Mouse (Mus musculus) ES-E14 (cell line): Measurements from ENCODE around the gene Rdh8. TPM values are rescaled to one million over a fixed set of nuclear protein-coding genes. Genes with fewer than 3 reads are reported as not detected.

Source experiments
- DNase-seq: peaks from one replicate; pipeline ENCODE4 v3.0.0-alpha.2; 2013; ENCODE audit warnings: low read depth, low spot score
- H3K27ac ChIP-seq: 2 replicates; pipeline ENCODE4 v1.5.1; 2012; ENCODE audit warnings: low read depth, mild to moderate bottlenecking, low read length, moderate library complexity, mixed read lengths; ENCODE audit not compliant: poor library complexity, insufficient read depth, severe bottlenecking
- H3K36me3 ChIP-seq: 2 replicates; pipeline ENCODE4 v1.6.1; 2012; ENCODE audit warnings: mild to moderate bottlenecking, low read length, moderate library complexity, mixed read lengths; ENCODE audit not compliant: control insufficient read depth, poor library complexity, insufficient read depth, severe bottlenecking
- H3K4me1 ChIP-seq, 2 experiments: fragments of 150-350 bp in 1 of 2; sonication (generic) in 1 of 2; 2 replicates each; pipeline ENCODE4 v1.6.1; 2012; ENCODE audit warnings: low read length in 2 of 2, mild to moderate bottlenecking in 1 of 2, mixed read lengths in 1 of 2; ENCODE audit not compliant: control insufficient read depth in 2 of 2, insufficient read depth in 2 of 2, poor library complexity in 1 of 2
- H3K4me3 ChIP-seq, 2 experiments: fragments of 150-350 bp in 1 of 2; sonication (generic) in 1 of 2; 2 replicates each; pipeline ENCODE4 v1.5.1; 2012; ENCODE audit warnings: low read length in 2 of 2, low read depth in 1 of 2, mild to moderate bottlenecking in 1 of 2, mixed read lengths in 1 of 2; ENCODE audit not compliant: insufficient read depth in 1 of 2, poor library complexity in 1 of 2, severe bottlenecking in 1 of 2
- H3K9ac ChIP-seq: 2 replicates; pipeline ENCODE4 v1.6.1; 2012; ENCODE audit warnings: low read depth, mild to moderate bottlenecking, low read length, mixed read lengths; ENCODE audit not compliant: poor library complexity, insufficient read depth, severe bottlenecking
- H3K9me3 ChIP-seq: fragments of 150-350 bp; sonication (generic); 2 replicates; pipeline ENCODE4 v1.6.1; 2012; ENCODE audit warnings: low read depth, mild to moderate bottlenecking, low read length; ENCODE audit not compliant: control insufficient read depth, insufficient read depth
- CHD2 ChIP-seq: IDR thresholded peaks from 2 replicates; pipeline ENCODE4 v1.6.1; 2014; ENCODE audit warnings: mild to moderate bottlenecking, low read depth, low read length, inconsistent platforms
- HCFC1 ChIP-seq: IDR thresholded peaks from 2 replicates; pipeline ENCODE4 v1.6.1; 2012; ENCODE audit warnings: low read length, inconsistent platforms, borderline replicate concordance; ENCODE audit not compliant: insufficient read depth
- MAFK ChIP-seq: IDR thresholded peaks from 2 replicates; pipeline ENCODE4 v1.6.1; 2014; ENCODE audit warnings: mild to moderate bottlenecking, low read depth, low read length, inconsistent platforms; ENCODE audit not compliant: insufficient read depth
- ZC3H11A ChIP-seq: IDR thresholded peaks from 2 replicates; pipeline ENCODE4 v1.6.1; 2012; ENCODE audit warnings: low read depth, mild to moderate bottlenecking, inconsistent platforms, low read length, borderline replicate concordance
- ZNF384 ChIP-seq: IDR thresholded peaks from 2 replicates; pipeline ENCODE4 v1.6.1; 2012; ENCODE audit warnings: low read depth, low read length, inconsistent platforms
- in situ Hi-C, 2 experiments: fragments of 600-800 bp; cut with MboI; formaldehyde crosslinking; loops; one replicate each; pipeline ENCODE4 v1.15.1; 2025; ENCODE audit warnings: low sequenced_read_pairs in 2 of 2, inconsistent platforms in 1 of 2; ENCODE audit not compliant: unreplicated experiment in 2 of 2
- total RNA-seq: library from RNA; depleted of rRNA; stranded (reverse); fragments of 300-350 nt; gene quantifications from 2 replicates; pipeline ENCODE4 v1.2.3, GENCODE M21; 2012

Rdh8 gene
- total RNA-seq, 1 experiment = not detected

GRCm38 (mm10) chr9:20866879-20867278 lies 48.6 kb downstream of the Rdh8 start:
- Histone ChIP-seq H3K4me3 (no peak overlapping the region), H3K9me3 (no peaks in the 10 kb centered on the region), H3K27ac (no peak overlapping the region), H3K4me1 (peaks cover 0 to 2% of the 10 kb centered on the region in 2 experiments; a peak in 2 of 4 replicates), H3K36me3 (peaks cover 10% of the 10 kb centered on the region), H3K9ac (no peak overlapping the region)
- TF ChIP-seq HCFC1 = no peak
- no peak for TF ChIP-seq MAFK
- no peak for TF ChIP-seq ZNF384
- TF ChIP-seq ZC3H11A = no peak
- no peak for TF ChIP-seq CHD2
- in situ Hi-C loops = no loop called here
- DNase-seq = no peak

- in situ Hi-C loops = no loop called here
- DNase-seq = no peak
- TF ChIP-seq CHD2 = no peak
- TF ChIP-seq ZC3H11A = no peak
- no peak for TF ChIP-seq HCFC1
- TF ChIP-seq MAFK = peak; percentile 84
- Histone ChIP-seq H3K4me1 (peaks cover 0 to 2% of the 10 kb centered on the region in 2 experiments; a peak in 2 of 4 replicates), H3K4me3 (peak within 1 kb of the TSS; percentile 76 to 81), H3K9ac (peak within 1 kb of the TSS; percentile 83), H3K9me3 (no peaks in the 10 kb centered on the region), H3K36me3 (peaks cover 23% of the 10 kb centered on the region), H3K27ac (no peak within 1 kb of the TSS)
Measured at GRCm38 (mm10) chr9:20868448-20869001, 50.2 kb downstream of the Rdh8 start, which contains the start of gene A230050P20Rik. Gene A230050P20Rik (plus strand): TSS chr9:20868642.

- peaks cover 0 to 2% of the 10 kb centered on the region in 2 experiments; a peak in 2 of 4 replicates for H3K4me1 ChIP-seq
- H3K9ac ChIP-seq = peak overlapping the region; percentile 83
- H3K27ac ChIP-seq = no peak overlapping the region
- no peaks in the 10 kb centered on the region for H3K9me3 ChIP-seq
- no peak for DNase-seq
- peaks cover 27% of the 10 kb centered on the region for H3K36me3 ChIP-seq
- in situ Hi-C loops = no loop called here
- H3K4me3 ChIP-seq = peak overlapping the region; percentile 76 to 81
- TF ChIP-seq HCFC1 (no peak), ZNF384 (no peak), ZC3H11A (no peak), MAFK (no peak), CHD2 (no peak)
Measured at GRCm38 (mm10) chr9:20869246-20869645, 50.9 kb downstream of the Rdh8 start.

- peaks cover 0 to 6% of the 10 kb centered on the region in 2 experiments; a peak in 2 of 4 replicates for H3K4me1 ChIP-seq
- in situ Hi-C loops = no loop called here
- H3K9me3 ChIP-seq = no peaks in the 10 kb centered on the region
- no peak overlapping the region for H3K27ac ChIP-seq
- no peak overlapping the region for H3K9ac ChIP-seq
- no peak for TF ChIP-seq CHD2
- no peak for TF ChIP-seq HCFC1
- no peak for TF ChIP-seq ZC3H11A
- TF ChIP-seq MAFK = no peak
- TF ChIP-seq ZNF384 = no peak
- H3K36me3 ChIP-seq = peaks cover 27% of the 10 kb centered on the region
- H3K4me3 ChIP-seq = no peak overlapping the region
- no peak for DNase-seq
Measured at GRCm38 (mm10) chr9:20870211-20871173, 52.2 kb downstream of the Rdh8 start.
